Mouse (Mus musculus) stomach, postnatal 0 days (tissue): Measurements from ENCODE around the gene Gm45623.

Experiments
- CTCF ChIP-seq: IDR thresholded peaks from 2 replicates; pipeline ENCODE4 v1.5.1; 2016; ENCODE audit warnings: antibody characterized with exemption, low read depth, mild to moderate bottlenecking, moderate library complexity
- EP300 ChIP-seq: optimal IDR thresholded peaks from 2 replicates; pipeline ENCODE3; 2016; ENCODE audit warnings: antibody characterized with exemption

GRCm38 (mm10) chr13:56766211-56766610, 12.6 kb upstream of the Gm45623 start:
- TF ChIP-seq CTCF: no peak
- no peak for TF ChIP-seq EP300
